Mouse (Mus musculus) spleen, adult 2 months (tissue): ENCODE data around the gene Il23a.

ENCODE experiments used
- CTCF ChIP-seq: fragments of 200-500 bp; IDR thresholded peaks from 2 replicates; pipeline ENCODE4 v1.5.1; 2011; ENCODE audit warnings: mild to moderate bottlenecking, inconsistent platforms; ENCODE audit not compliant: insufficient read depth, insufficient read length, insufficient replicate concordance; ENCODE audit errors: extremely low read depth
- POLR2A ChIP-seq: fragments of 200-500 bp; IDR thresholded peaks from 2 replicates; pipeline ENCODE4 v1.6.1; 2011; ENCODE audit warnings: low read depth, low read length, inconsistent platforms

- TF ChIP-seq POLR2A, result no peak
- TF ChIP-seq CTCF, result no peak
Observed at GRCm38 (mm10) chr10:128255925-128256324, 42.6 kb downstream of the Il23a start.
